Mouse (Mus musculus): ENCODE measurements at regions not wholly inside any gene's neighbourhood (a gene's known extent, or its start where the extent isn't known, plus 50 kb on each side); places are given as distances from the start of the nearest gene placed in this dataset.

GRCm38 (mm10) chr10:37504468-37504867, 365.7 kb upstream of the Marcks start:
- Histone ChIP-seq H3K4me2 (replicated peaks) (no peak overlapping the region), H3K4me3 (no peak overlapping the region), H3K4me1 (peaks cover 4% of the 10 kb centered on the region; the same call in 1 of the 2 replicates), H3K27me3 (replicated peaks) (no peaks in the 10 kb centered on the region), H3K9ac (no peak overlapping the region), H3K9me3 (no peaks in the 10 kb centered on the region), H3K36me3 (no peaks in the 10 kb centered on the region), H3K27ac (no peak overlapping the region)
- 54% methylated on average over 2 of the region's 2 CpGs for WGBS
- no peak for ATAC-seq (ENCODE audit: low FRiP score, low read depth)

GRCm38 (mm10) chr10:37502505-37502904, 363.8 kb upstream of the Marcks start:
- no peak overlapping the region for H3K4me3 ChIP-seq
- peaks cover 4% of the 10 kb centered on the region; the same call in 1 of the 2 replicates for H3K4me1 ChIP-seq
- H3K9ac ChIP-seq = no peak overlapping the region
- no peaks in the 10 kb centered on the region for H3K36me3 ChIP-seq
- no peaks in the 10 kb centered on the region for H3K27me3 ChIP-seq (replicated peaks)
- H3K27ac ChIP-seq = no peak overlapping the region
- no peak overlapping the region for H3K4me2 ChIP-seq (replicated peaks)
- no peak for ATAC-seq (ENCODE audit: low FRiP score, low read depth)
- H3K9me3 ChIP-seq = no peaks in the 10 kb centered on the region

DNA sequence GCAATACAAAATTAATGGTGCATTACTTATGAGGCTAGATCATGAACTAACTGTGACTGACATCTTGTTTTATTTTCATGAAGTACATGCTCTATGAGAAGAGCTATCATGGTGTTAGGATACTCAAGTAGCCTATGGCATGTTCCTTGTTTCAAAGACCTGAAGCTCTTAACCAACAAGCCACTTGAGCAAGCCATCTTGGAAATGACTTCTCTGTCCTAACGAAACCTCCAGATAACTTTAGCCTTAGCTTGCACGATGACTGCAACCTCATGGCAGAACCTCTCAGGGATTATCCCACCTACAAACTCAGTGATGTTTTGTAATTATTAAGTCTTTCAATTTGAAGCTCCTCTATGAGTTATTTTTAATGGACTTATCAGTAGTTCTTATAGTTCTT, 362.3 kb upstream of the Marcks start:
- H3K36me3 ChIP-seq = no peaks in the 10 kb centered on the region
- H3K9ac ChIP-seq = no peak overlapping the region
- no peak overlapping the region for H3K27ac ChIP-seq
- H3K4me2 ChIP-seq (replicated peaks) = no peak overlapping the region
- H3K9me3 ChIP-seq = no peaks in the 10 kb centered on the region
- no peak overlapping the region for H3K4me3 ChIP-seq
- WGBS = 96% methylated on average over 2 of the region's 2 CpGs
- no peaks in the 10 kb centered on the region for H3K27me3 ChIP-seq (replicated peaks)
- ATAC-seq (ENCODE audit: low FRiP score, low read depth) = no peak
- H3K4me1 ChIP-seq = peaks cover 4% of the 10 kb centered on the region; the same call in 1 of the 2 replicates

GRCm38 (mm10) chr10:37495467-37495866, 356.7 kb upstream of the Marcks start:
- no peak for ATAC-seq (ENCODE audit: low FRiP score, low read depth)

GRCm38 (mm10) chr10:37494552-37495166, 355.9 kb upstream of the Marcks start:
- H3K4me1 ChIP-seq = no peaks in the 10 kb centered on the region
- whole genome bisulfite sequencing = 48% methylated on average over 3 of the region's 3 CpGs
- no peak overlapping the region for H3K4me2 ChIP-seq (replicated peaks)
- H3K27ac ChIP-seq = no peak overlapping the region
- no peak overlapping the region for H3K4me3 ChIP-seq
- H3K36me3 ChIP-seq = no peaks in the 10 kb centered on the region
- H3K9ac ChIP-seq = no peak overlapping the region
- ATAC-seq (ENCODE audit: low FRiP score, low read depth) = no peak
- H3K27me3 ChIP-seq (replicated peaks) = no peaks in the 10 kb centered on the region
- no peaks in the 10 kb centered on the region for H3K9me3 ChIP-seq

More at GRCm38 (mm10) chr10:37495467-37495866, 356.7 kb upstream of the Marcks start:
- no peaks in the 10 kb centered on the region for H3K9me3 ChIP-seq
- no peak overlapping the region for H3K9ac ChIP-seq
- no peaks in the 10 kb centered on the region for H3K4me1 ChIP-seq
- H3K4me2 ChIP-seq (replicated peaks) = no peak overlapping the region
- H3K27me3 ChIP-seq (replicated peaks) = no peaks in the 10 kb centered on the region
- no peak overlapping the region for H3K27ac ChIP-seq
- no peak overlapping the region for H3K4me3 ChIP-seq
- no peaks in the 10 kb centered on the region for H3K36me3 ChIP-seq
- 85% methylated on average over 1 of the region's 1 CpGs for WGBS

DNA sequence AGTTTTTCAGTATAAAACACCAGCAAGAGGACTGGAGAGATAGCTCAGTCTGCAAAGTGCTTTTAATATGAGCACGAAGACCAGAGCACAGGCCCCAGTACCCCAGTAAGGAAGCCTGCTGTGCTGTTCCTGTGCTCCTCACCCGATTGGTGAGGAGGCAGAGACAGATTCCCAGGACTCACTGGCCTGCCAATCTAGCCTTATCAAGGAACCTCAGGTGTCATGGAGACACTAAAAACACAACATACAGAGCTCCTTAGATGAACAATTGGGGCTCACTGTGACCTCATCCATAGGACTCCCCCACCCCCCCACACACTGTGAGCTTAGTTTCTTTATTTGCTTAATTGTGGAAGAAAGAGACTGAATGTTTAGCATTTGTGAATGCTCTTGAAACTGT, 355.4 kb upstream of the Marcks start:
- no peaks in the 10 kb centered on the region for H3K36me3 ChIP-seq
- 59% methylated on average over 2 of the region's 2 CpGs for WGBS
- H3K4me2 ChIP-seq (replicated peaks) = no peak overlapping the region
- no peak overlapping the region for H3K9ac ChIP-seq
- ATAC-seq (ENCODE audit: low FRiP score, low read depth) = no peak
- no peaks in the 10 kb centered on the region for H3K4me1 ChIP-seq
- H3K9me3 ChIP-seq = no peaks in the 10 kb centered on the region
- no peaks in the 10 kb centered on the region for H3K27me3 ChIP-seq (replicated peaks)
- H3K4me3 ChIP-seq = no peak overlapping the region
- H3K27ac ChIP-seq = no peak overlapping the region

DNA sequence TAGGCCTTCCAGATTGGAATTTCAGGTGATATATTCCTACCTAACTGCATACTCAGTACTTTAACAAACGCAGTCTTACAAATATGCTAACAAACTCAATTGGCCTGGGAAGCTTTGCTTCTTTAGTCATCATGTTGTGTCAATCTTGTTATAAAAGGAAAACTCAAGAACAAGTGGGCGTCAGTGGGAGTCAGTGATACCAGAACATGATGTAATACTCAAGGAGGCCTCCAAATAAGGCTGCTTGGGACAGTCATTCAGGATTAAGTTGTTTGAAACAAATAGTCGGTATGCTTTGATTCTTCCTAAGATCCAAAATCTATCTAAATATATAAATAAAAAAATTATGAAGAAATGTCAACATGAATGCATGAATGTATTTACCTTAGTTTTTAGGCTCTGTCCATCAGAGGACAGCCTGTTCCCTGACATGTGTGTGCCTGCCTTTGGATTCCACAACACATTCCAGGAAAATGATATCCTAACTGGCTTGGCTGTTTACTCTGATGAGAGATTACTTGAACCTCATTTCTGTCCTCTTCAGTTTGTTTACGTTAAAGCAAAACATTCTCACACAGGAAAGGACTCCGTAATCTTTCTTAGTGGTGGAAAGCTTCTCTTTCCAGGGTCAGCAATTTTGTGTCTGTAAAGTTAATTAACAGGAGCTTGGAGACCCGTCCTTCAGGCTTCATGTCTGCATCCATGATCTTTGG, 345.7 kb upstream of the Marcks start:
- no peak for ATAC-seq (ENCODE audit: low FRiP score, low read depth)
- 85% methylated on average over 6 of the region's 6 CpGs for WGBS
- no peak overlapping the region for H3K4me3 ChIP-seq

DNA sequence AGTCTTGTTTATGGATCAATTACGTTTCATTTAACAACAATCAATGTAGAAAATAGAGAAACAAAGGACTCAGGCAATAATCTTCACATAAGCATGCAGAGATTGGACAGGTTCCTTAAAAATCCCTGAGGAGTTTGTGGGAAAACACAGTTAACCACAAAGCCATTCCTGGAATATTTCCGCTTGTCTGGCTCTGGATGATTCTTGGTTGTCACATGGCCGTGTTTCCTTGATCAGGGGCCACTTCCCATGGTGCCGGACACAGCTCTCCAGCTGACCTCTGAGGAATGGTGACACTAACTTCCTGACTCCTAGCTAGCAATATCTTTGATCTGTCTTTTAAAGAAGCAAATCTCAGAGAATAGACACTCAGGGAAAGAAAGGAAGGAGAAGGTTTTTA, 344.8 kb upstream of the Marcks start:
- H3K36me3 ChIP-seq = no peaks in the 10 kb centered on the region
- H3K4me1 ChIP-seq = no peaks in the 10 kb centered on the region
- H3K4me3 ChIP-seq = no peak overlapping the region
- H3K4me2 ChIP-seq (replicated peaks) = no peak overlapping the region
- no peaks in the 10 kb centered on the region for H3K27me3 ChIP-seq (replicated peaks)
- ATAC-seq (ENCODE audit: low FRiP score, low read depth) = no peak
- 60% methylated on average over 4 of the region's 4 CpGs for WGBS
- H3K9ac ChIP-seq = no peak overlapping the region
- H3K9me3 ChIP-seq = no peaks in the 10 kb centered on the region
- H3K27ac ChIP-seq = no peak overlapping the region

More for the DNA sequence above, 345.7 kb upstream of the Marcks start:
- no peak overlapping the region for H3K27ac ChIP-seq
- H3K9me3 ChIP-seq = no peaks in the 10 kb centered on the region
- no peaks in the 10 kb centered on the region for H3K4me1 ChIP-seq
- no peaks in the 10 kb centered on the region for H3K27me3 ChIP-seq (replicated peaks)
- H3K9ac ChIP-seq = no peak overlapping the region
- H3K4me2 ChIP-seq (replicated peaks) = no peak overlapping the region
- H3K36me3 ChIP-seq = no peaks in the 10 kb centered on the region

GRCm38 (mm10) chr10:37481879-37482278, 343.2 kb upstream of the Marcks start:
- ATAC-seq (ENCODE audit: low FRiP score, low read depth) = no peak
- no peaks in the 10 kb centered on the region for H3K4me1 ChIP-seq
- no peaks in the 10 kb centered on the region for H3K27me3 ChIP-seq (replicated peaks)
- no peak overlapping the region for H3K9ac ChIP-seq
- no peaks in the 10 kb centered on the region for H3K9me3 ChIP-seq
- no peak overlapping the region for H3K4me3 ChIP-seq
- H3K4me2 ChIP-seq (replicated peaks) = no peak overlapping the region
- H3K36me3 ChIP-seq = no peaks in the 10 kb centered on the region
- H3K27ac ChIP-seq = no peak overlapping the region
- WGBS = 89% methylated on average over 1 of the region's 1 CpGs

- no peak overlapping the region for H3K4me3 ChIP-seq
- H3K27ac ChIP-seq = no peak overlapping the region
- H3K4me2 ChIP-seq (replicated peaks) = no peak overlapping the region
- no peaks in the 10 kb centered on the region for H3K27me3 ChIP-seq (replicated peaks)
- no peaks in the 10 kb centered on the region for H3K36me3 ChIP-seq
- no peak for ATAC-seq (ENCODE audit: low FRiP score, low read depth)
- H3K9me3 ChIP-seq = no peaks in the 10 kb centered on the region
- no peak overlapping the region for H3K9ac ChIP-seq
- H3K4me1 ChIP-seq = no peaks in the 10 kb centered on the region
- 82% methylated on average over 1 of the region's 1 CpGs for WGBS
Measured at GRCm38 (mm10) chr10:37480331-37480730, 341.6 kb upstream of the Marcks start.

- 86% methylated on average over 2 of the region's 2 CpGs for WGBS
- no peaks in the 10 kb centered on the region for H3K36me3 ChIP-seq
- no peak overlapping the region for H3K9ac ChIP-seq
- no peaks in the 10 kb centered on the region for H3K4me1 ChIP-seq
- no peak for ATAC-seq (ENCODE audit: low FRiP score, low read depth)
- H3K4me2 ChIP-seq (replicated peaks) = no peak overlapping the region
- no peak overlapping the region for H3K27ac ChIP-seq
- no peak overlapping the region for H3K4me3 ChIP-seq
- H3K9me3 ChIP-seq = no peaks in the 10 kb centered on the region
- H3K27me3 ChIP-seq (replicated peaks) = no peaks in the 10 kb centered on the region
Measured at GRCm38 (mm10) chr10:37478108-37478507, 339.4 kb upstream of the Marcks start.

DNA sequence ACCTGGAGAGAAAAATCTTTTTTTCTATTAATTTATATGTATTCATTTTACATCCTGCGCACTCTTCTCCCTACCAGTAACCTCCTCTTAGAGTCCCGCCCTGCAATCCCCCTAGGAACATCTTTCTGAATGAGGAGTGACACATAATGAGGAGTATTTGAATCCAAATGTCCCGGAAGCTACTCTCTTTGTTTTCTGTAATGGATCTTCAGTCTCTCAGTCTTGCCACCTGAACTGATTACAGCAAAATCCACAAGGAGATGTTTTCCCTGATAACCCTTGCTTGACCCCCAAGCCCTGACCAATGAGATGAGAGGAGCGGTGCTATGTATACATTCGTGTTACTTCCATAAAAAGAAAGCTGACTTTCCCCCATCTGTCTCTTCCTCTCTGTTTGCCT, 334.4 kb upstream of the Marcks start:
- no peaks in the 10 kb centered on the region for H3K27me3 ChIP-seq (replicated peaks)
- no peak overlapping the region for H3K9ac ChIP-seq
- no peaks in the 10 kb centered on the region for H3K9me3 ChIP-seq
- no peak overlapping the region for H3K27ac ChIP-seq
- no peaks in the 10 kb centered on the region for H3K36me3 ChIP-seq
- no peak for ATAC-seq (ENCODE audit: low FRiP score, low read depth)
- no peak overlapping the region for H3K4me2 ChIP-seq (replicated peaks)
- H3K4me1 ChIP-seq = no peaks in the 10 kb centered on the region
- 84% methylated on average over 5 of the region's 5 CpGs for WGBS
- no peak overlapping the region for H3K4me3 ChIP-seq

DNA sequence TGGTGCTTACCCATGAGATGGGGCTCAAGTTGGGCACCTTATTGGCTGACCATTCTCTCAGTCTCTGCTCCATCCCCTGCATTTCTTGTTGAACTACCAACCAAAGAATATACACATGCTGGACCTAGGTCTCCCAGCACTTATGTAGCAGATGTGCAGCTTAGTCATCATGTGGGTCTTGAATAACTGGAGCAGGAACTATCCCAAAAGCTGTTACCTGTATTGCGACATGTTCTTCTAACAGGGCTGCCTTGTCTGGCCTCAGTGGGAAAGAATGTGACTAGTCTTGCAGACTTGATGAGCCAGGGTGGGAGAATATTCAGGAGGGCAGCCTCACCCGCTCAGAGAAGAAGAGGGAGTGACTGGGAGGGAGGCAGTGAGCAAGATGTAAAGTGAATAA, 318.7 kb upstream of the Marcks start:
- no peak for ATAC-seq (ENCODE audit: low FRiP score, low read depth)
- Histone ChIP-seq H3K36me3 (no peaks in the 10 kb centered on the region), H3K9me3 (no peaks in the 10 kb centered on the region), H3K4me3 (no peak overlapping the region), H3K4me1 (no peaks in the 10 kb centered on the region), H3K27ac (no peak overlapping the region), H3K27me3 (replicated peaks) (no peaks in the 10 kb centered on the region), H3K4me2 (replicated peaks) (no peak overlapping the region), H3K9ac (no peak overlapping the region)
- WGBS = 83% methylated on average over 2 of the region's 2 CpGs
